Mouse (Mus musculus): Measurements from ENCODE around the gene Rhbdl3.
A peak's percentile ranks its signal among the peaks of the same experiment; 100 is the strongest.
"Not testable (repeated sequence)": the region's sequence is repeated elsewhere in the genome, so short reads cannot be mapped to it uniquely, and the experiment has no call there.

The Rhbdl3 gene

DNA sequence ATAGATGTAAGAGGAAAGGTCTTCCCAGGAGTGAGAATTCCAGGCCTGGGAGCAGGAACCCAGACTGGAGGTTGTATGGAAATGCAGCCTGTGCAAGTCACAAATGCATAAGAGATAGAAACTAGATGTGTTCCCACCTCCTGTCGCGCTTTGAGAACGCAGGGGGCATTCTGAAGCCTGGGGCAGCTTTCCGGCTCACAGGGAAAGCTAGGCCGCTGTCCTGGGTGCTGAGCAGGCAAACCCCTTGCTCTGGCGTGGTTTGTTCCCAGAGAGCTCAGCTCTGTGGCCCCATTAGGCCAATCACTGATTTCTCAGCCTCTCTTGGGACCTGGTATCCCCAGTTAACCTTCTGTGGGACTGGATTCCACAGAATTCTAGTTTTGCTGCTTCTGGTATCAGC is 11.9 kb downstream of the Rhbdl3 start:
- no peak for DNase-seq (ENCODE audit: low spot score)

DNA sequence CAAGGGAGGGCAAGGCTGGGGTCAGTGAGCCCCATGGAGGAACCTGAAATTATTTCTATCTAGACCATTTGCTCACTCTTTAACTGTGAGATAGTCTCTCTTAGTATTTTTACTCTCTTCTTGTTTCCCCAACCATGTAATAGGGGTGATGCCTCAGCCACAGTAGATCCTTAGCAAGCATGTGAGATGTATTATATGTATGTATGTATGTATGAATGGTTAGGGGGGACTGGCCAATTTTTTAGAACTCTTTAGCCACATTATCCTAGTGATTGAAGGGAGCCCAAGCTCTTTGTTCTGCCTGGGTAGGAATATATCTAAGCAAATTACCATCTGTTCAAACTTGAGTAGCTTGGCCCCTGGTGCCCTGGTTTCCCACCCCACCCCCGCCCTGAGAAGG is 12.8 kb downstream of the Rhbdl3 start:
- no peak for DNase-seq (ENCODE audit: low spot score)

DNA sequence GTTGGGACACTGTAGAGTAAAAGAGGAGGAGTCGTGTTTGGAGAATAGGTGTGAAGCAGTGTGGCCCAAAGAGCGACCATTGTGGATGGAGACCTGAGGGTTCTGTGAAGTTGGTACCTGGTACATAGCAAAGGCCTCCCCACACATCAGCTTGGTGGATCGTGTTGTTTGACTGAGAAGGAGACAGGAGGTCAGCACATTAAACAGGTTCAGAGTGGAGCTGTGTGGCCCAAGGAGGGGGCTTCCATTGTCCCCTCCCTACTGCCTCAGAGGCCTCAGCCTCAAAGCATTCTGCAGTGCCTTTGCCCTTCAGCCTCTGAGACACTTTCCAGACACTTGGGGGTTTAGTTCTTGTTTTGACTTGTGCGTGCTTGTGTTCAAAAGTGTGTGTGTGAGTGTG is 13.2 kb downstream of the Rhbdl3 start:
- DNase-seq (ENCODE audit: low spot score) = no peak

DNA sequence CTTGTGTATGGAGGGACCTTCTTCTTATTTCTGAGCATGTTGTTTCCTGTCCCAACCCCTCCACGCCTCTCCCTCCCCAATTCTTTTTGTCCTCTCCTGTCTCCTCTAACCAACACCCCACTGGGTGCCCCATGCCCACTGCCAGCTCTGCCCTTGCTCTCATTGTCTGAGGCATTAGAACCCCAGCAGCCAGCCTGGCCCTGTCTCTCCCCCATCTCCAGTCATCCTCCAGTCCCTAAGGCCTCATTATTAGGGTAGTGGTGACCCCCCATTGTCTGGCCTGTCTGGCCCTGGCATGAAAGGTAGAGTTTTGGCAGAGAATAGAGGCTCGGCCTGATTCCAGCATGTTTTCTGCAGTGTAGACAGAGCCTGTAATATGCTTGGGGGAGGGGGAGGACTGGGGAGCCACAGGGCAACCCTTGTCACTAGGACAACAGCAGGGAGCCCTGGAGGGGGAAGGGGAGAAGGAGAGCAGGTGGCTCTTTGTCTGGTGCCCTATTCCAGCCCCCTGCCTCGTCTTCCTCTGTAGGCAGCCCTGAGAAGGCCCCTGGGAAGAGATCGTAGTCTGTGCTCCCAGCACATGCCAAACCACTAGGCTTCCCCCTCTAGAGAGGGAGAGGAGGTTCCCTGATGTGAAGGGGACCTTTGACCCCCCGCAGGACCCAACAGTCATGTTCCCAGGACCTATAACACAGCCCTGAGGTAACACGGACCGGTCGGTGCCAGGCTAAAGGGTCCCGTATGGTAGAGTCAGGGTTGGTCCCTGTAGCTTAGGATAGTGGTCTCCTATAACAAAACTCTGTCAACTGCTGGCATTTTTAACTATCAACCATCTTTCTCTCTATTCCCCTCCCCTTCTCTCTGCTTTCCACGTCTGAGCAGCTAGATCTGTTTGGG is 15.3 kb downstream of the Rhbdl3 start:
- DNase-seq (ENCODE audit: low spot score) = no peak

DNA sequence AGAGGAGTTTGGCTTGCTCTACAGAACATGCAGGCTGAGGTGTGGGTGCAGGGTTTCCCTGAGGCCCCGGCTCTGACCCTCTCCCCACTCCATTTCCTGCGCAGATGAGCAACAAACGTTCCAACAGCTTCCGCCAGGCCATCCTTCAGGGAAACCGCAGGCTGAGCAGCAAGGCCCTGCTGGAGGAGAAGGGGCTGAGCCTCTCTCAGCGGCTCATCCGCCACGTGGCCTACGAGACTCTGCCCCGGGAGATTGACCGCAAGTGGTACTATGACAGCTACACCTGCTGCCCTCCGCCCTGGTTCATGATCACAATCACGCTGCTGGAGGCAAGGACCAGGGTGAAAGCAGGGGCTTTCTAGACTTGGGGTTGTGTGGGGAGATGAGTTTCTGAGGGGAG is 22.5 kb downstream of the Rhbdl3 start:
- DNase-seq (ENCODE audit: low spot score) = no peak

DNA sequence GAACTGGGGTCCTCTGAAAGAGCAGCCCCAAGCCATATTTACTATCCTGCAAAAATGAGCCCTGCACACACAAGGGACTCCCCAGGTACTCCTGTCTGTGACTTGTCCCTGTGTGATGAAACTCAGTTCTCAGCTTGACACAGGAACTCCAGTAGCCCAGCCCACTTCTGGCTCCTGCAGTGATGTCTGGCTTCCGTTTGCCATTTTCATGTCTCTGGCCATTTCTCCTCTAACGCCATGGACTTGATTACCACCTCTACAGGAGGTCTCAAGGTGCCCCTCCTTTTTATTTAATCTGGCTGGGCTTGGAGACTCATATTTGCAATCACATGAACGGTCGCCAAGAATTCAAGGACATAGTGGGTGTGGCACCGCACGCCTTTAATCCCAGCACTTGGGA is 23.9 kb downstream of the Rhbdl3 start:
- DNase-seq (ENCODE audit: low spot score) = no peak

DNA sequence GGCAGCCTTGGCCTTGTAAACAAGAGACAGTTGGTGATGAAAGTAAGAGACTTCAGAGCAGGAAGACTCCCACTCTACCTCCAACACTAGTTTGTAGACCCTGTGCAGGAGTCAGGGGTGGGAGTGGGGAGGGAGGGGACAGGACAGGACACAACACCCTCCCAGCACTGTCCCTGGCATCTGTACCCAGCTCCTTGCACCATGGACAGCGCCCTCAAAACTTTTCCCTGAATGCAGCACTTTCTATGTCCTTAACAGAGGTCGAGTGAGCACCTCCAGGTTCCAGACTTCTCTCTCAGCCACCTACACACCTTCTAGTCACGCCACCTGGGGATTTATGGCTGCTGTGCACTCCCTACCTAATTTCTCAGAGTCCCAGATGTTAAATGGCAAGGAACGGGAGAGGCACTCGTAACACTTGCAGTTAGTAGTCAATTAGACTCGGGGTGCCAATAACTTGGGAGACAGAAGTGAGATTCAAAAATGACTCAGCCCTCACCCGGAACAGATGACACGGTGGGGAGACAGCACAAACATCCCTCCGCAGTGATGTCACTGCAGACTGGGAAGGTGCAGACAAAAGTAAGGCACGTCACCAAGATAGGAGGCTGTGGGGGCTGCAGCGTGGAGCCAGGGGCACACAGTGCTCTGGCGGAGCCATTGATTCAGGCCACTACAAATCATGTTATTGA is 32.1 kb downstream of the Rhbdl3 start:
- DNase-seq (ENCODE audit: low spot score) = no peak

DNA sequence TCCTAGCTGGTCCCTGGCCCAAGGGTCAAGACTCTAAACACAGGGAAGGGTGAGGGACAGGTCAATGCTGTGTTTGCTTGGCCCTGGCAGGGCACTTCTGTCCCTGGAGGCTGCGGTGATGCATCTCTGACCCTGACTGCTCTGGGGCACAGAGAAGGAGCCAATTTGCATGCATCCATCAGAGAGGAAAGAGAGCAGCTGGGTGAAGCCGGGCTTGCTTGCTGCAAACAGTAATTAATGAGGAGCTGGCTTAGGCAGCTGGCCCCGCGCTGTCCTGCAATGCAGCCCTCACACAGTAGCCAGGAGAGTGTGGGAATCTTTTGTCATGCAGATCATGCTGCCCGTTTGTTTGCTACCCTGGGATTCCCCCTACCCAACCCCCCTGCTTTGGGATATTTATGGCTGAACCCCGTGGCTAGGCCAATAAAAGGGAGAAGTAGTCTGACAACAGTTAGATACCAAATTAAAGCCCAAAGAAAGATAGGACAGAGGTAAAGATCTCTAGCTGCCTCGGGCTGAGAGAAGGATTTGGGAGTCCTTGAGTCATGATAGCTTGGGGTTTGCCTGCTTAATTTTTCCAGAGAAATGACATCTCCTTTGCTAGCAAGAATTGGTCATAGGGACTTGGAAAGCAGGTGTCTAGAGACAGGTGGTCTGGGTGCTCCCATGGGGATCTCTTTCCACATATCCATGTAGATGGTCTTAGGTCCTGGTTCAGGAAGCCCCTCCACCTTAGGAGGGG is 35.1 kb downstream of the Rhbdl3 start:
- no peak for DNase-seq (ENCODE audit: low spot score)

DNA sequence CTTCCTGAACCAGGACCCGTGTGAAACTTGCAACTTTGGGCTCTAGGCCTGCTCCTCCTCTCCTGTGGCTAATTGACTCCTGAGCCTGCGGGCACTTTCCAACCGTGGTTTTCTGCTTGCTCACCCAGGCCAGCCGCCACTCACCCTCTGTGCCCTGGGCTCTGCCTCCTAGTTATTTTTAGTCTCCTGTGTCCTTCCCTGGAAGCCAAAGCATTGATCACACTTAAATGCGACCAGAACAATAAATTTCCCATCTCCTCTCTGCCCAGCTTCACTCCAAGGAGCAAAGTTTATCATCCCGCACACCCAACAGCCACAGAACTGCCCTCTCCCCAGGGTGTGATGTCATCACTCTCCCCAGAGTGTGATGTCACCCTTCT is 35.6 kb downstream of the Rhbdl3 start:
- no peak for DNase-seq (ENCODE audit: low spot score)

DNA sequence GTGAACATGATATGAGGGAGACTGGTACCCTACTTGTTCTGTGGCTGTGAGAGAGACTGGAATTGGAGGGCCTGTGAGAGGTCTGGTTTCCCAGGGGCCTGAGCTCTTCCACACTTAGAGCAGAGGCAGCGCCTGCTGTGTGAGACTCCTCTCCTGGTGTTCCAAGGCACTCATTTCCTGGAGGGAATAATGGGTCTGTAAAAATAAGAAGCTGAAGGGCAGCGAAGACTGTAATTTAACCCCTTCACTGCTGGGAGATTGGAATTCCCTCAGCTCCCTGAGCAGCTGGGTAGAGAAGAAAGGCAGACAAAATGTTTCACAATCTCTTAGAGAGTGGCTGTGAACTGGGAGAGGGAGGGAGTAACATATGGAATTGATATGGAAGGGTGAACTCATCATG is 41.8 kb downstream of the Rhbdl3 start:
- DNase-seq (ENCODE audit: low spot score) = no peak

DNA sequence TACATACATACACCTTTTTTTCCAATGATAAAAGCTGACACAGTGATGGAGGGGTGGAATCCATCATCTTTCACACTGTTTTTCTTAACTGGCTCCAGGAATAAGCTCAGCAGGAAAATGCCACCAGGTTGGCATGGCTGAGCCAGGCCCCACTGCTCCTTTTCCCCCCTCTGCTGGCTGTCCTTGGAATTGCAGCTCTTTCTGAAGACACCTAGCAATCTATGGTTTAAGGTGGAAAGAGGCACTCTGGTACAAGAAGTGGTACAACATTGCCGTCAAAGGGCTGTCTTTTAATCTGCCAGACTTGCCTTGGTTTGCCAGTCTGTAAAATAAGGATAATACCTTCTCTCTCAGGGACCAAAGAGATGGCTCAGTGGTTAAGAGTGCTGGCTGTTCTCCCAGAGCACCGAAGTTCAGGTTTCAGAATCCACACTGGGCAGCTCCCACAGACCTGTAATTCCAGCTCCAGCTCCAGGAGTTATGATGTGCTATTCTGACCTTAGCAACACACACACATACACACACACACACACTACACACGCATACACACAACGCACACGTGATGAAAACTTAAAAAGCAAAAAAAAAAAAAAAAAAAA is 51.2 kb downstream of the Rhbdl3 start:
- DNase-seq (ENCODE audit: low spot score) = peak; percentile 67

DNA sequence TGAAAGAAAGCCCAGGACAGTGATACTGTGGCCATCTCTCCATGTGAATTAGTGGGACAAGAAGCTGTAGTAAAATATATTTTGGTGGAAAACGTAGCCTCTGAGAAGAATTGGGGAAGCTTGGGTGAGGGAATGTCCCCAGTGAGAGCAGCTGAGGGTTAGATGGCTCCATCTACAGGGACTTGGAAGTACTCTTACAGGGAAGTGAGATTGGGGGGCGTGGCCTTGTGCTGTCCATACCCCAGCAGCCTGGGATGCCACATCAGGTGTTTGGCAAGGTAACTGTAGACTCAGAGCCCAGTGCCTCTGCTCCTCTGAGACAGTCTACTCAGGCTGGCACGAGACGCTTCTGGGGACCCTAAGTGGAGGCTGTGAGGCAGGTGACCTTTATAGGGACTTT is 54.1 kb downstream of the Rhbdl3 start:
- DNase-seq (ENCODE audit: low spot score) = no peak

DNA sequence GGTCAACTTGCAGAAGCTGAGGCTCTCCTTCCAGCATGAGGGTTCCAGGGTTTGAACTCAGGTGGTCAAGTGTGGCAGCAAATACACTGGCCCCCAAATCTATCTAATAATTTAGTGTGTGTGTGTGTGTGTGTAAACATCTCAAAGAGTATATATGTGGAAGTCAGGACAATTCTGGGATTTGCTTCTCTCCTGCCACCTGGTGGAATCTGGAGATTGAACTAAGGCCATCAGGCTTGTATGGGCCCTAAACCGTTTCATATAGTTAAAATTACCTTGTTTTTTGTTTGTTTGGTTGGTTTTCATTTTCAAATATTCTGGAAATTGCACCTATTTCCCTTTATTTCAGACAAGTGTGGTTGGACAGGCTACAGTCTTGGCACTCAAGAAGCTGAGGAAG is 68.2 kb downstream of the Rhbdl3 start:
- DNase-seq (ENCODE audit: low spot score) = no peak

DNA sequence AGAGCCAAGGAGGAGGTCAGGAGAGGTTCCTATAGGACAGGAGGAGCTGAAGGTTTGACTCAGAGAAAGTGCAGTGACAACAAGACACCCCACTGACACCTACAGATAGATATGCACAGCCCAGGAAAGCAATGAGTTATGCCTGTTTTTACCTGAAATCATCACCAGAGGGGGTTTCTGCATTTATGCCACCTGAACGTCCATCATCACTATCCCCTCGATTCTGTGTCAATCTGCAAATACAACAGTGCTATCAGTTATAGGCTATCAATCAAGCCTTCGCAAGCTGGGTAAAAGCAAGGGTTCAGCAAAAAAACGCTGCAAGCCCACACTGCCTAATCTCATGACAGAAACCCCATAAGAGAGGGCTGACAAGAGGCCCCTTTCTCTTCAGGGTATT is 75.9 kb downstream of the Rhbdl3 start:
- no peak for DNase-seq (ENCODE audit: low spot score)

DNA sequence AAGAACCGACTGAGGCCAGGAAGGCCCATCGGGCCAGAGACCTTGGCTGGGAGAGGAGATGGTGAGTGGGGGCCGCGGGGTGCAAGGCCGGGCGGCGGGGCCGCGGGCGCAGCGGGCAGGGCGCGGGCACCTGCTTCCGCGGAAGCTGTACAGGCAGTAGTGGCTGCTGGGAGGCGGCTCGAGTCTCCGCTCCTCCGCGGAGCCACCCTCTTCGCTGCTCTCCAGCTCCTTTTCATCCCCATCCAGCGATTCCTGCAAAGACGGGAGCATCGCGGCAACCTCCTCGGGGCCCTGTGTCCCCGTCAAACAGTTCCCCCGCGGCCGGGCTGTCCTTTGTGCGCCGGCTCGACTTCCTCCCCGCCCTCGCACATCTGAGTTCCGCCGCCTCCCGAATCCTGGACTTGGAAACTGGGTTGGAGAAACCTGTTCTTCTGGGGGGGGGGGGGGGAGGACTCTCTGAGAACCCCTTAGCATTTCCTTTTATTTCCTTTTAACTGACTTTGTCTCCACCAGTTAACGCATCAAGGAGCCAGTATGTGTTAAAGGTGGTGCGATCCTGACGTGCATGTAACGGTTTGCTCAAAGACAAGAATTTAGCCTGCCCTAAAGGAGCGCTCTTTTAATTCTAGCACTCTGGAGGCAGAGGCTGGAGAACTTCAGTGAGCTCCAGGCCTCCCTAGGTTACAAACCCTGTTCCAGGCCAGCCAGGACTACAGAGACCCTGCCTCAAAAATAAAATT is 77.2 kb downstream of the Rhbdl3 start, which contains the start of gene 5730455P16Rik:
Gene 5730455P16Rik (minus strand): TSS at position 323 of the 740 bp plus-strand sequence.
- DNase-seq (ENCODE audit: low spot score) = peak; percentile 63

DNA sequence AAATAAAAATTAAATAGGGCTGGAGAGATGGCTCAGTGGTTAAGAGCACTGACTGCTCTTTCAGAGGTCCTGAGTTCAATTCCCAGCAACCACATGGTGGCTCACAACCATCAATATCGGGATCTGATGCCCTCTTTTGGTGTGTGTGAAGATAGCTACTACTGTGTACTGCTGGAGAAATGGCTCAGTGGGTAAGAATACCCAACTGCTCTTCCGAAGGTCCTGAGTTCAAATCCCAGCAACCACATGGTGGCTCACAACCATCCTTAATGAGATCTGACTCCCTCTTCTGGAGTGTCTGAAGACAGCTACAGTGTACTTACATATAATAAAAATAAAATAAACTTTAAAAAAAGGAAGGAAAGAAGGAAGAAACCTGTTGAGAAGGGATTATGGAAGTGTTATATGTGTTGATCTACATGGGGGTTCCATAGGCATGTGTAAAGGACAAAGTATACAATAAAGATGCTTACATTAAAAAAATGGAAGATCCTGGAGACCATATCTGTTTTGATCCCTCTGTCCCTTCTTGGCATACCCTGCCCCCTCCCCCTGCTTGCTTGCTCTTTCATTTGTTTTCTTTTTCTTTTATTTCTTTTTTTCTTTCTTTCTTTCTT is 77.8 kb downstream of the Rhbdl3 start:
- DNase-seq (ENCODE audit: low spot score) = not testable (repeated sequence)

DNA sequence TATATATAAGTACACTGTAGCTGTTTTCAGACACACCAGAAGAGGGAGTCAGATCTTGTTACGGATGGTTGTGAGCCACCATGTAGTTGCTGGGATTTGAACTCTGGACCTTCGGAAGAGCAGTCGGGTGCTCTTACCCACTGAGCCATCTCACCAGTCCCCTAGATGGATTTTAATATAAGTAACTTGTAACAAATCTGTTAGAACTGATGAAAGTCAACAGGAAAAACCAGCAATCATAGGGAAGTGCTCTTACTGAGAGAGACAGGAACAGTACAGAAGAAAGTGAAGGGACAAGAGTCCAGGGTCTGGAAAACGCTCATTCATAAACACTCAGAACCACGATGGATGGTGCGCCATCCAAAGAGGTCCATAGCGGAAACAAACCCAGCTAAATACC is 78.5 kb downstream of the Rhbdl3 start:
- DNase-seq (ENCODE audit: low spot score) = not testable (repeated sequence)

DNA sequence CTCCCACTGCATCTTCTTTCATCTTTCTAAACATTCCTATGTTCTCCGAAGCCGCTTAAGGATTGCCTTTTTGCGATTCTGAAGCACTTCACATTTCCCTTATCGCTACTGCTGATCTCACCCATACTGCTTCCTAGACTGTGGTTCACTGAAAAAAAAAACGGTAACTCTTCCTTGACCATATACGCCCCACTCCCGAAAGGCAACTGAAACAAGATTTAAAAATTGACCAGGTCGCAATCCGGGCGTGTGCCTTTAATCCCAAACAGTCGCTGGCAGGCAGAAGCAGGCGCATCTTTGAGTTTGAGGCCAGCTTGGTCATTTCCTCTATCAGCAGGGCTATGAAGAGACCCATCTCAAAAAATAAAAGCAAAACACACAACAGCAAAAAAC is 81.9 kb downstream of the Rhbdl3 start:
- DNase-seq (ENCODE audit: low spot score) = peak; percentile 37

DNA sequence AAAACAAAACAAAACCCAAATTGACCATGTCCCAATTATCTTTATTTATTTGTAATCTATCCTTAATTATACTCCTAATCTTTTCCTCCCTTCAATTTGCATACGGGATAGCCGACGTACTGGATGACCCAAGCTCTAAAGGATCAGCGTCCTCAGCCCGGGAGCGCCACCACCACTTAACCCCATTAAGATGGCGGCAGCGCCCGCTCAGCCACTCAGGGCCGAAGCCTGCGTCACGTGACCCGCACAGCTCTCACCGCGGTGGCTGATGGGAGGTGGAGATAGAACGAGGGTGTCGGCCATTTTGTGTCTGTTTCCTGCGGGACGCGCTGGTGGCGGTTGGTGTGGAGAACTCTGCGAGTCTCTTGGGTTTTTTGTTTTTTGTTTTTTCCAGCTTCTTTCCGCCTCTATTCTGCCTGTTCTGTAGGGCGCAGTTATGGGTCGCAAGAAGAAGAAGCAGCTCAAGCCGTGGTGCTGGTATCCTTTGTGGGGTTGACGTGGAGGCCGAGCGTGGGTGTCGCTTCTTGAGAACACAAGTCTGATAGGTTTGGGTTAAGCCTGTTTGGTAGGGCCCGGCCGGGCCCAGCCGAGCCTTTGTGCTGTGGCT is 82.4 kb downstream of the Rhbdl3 start, which contains the start of gene Zfp207:
Gene Zfp207 (plus strand): TSS at position 261 of the 607 bp plus-strand sequence.
- DNase-seq (ENCODE audit: low spot score) = peak; percentile 94

DNA sequence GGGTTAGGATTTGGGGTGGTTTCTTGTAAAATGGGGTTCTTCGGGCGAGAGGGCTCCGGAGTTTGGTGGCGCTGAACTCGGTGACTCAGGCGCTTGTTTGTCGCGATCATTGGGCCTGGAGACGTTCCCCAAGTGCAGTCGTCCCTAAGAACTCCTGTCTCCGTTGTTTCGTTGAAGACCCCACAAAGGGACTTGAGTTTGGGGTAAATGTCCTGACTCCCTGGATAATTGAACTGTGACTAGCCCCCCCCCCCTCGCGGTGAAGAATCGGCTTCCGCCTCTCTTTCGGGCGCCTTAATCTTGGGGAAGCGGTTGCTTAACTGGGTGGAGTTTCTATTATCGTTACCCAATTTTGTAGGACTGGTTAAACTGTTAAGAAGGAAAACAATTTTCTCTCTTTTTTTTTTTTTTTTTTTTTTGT is 82.9 kb downstream of the Rhbdl3 start:
- DNase-seq (ENCODE audit: low spot score) = no peak

DNA sequence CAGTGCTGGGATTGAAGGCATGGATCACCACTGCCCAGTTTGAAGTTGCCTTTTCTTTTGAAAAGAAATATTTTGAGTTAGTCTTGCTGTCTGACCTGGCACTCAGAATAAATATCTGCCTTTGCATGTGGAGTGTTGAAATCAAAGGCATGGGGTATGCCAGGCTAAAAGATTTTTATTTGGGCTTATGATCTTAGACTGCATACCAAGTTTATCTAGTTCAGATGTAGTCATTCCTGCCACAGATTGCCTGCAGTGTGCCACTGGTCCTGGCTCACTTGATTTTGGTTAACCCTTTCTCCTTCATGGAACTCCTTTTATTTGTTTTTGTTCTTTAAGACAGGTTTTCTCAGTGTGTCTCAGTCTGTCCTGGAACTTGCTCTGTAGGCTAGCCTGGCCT is 83.7 kb downstream of the Rhbdl3 start:
- no peak for DNase-seq (ENCODE audit: low spot score)
